Mouse (Mus musculus): ENCODE data around the gene Serinc2. TPM values are rescaled to one million over a fixed set of nuclear protein-coding genes. Genes with fewer than 3 reads are reported as not detected.
A peak's percentile ranks its signal among the peaks of the same experiment; 100 is the strongest.
"Not testable (repeated sequence)": the region's sequence is repeated elsewhere in the genome, so short reads cannot be mapped to it uniquely, and the experiment has no call there.

Serinc2 gene
- total RNA-seq, 1 experiment from 2014 or later: 2.2 TPM

DNA sequence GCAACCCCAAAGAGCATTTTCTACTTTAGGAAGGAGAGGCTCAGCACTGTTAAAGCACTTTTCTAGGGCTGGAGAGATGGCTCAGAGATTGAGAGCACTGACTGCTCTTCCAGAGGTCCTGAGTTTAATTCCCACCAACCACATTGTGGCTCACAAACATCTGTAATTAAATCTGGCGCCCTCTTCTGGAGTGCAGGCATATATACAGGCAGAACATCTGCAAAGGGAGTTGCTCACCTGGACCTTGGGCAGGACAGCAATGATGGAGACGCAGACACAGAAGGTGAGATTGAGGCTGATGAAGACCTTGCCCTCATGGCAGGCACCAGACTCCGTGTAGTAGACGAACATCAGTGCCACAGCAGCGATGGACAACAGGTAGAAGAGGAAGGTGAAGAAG, 18.6 kb downstream of the Serinc2 start:
- peak; percentile 31 for DNase-seq

DNA sequence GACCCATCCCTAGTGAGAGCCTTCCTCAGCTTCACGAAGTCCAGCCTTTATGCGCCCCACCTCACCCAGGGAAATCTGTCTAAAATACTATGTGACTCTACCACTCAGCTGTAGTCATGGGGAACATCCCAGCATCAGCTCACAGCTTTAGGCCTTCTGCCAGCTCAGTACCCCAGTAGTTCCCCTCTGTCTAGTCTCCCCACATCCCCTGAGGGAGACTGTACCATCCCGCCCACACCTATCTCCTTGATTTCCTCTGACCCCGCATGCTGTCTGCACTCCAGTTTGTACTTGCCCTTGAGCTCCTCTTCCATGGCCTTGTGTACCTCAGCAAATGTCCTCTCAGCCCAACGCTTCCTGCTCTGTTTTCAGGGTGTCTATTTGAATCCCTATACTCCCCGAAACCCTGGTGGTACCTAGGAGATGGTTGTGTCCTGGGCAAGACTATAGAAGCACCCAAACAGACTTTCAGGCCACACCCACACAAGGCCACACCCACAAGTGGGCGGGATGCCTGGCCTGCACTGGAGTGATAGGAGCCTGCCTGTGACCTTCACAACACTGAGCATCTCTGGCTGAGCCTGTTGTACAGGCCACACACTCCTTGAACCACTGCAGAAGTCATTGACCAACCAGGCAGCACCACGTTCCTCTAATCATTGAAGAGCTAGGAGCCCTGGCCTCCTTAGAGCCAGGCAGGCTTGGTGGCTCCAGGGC, 26.4 kb downstream of the Serinc2 start:
- peak; percentile 85 for DNase-seq

DNA sequence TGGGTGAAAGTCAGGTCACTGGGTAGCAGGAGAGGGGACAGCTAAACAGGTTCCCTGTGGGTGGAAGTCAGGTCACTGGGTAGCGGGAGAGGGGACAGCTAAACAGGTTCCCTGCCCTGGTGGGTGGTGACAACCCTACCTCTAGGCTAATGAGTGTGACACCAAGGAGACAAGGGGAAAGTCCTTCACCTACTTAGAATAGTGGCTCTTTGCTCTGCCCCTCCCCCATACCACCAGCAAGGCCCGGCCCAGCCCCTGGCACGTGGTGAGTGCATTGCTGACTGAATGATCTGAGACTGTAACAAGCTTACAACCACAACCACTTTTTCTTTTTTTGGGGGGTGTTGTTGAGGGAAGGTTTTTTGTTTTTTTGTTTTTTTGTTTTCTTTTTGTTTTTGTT, 27.2 kb downstream of the Serinc2 start:
- peak; percentile 52 for DNase-seq

DNA sequence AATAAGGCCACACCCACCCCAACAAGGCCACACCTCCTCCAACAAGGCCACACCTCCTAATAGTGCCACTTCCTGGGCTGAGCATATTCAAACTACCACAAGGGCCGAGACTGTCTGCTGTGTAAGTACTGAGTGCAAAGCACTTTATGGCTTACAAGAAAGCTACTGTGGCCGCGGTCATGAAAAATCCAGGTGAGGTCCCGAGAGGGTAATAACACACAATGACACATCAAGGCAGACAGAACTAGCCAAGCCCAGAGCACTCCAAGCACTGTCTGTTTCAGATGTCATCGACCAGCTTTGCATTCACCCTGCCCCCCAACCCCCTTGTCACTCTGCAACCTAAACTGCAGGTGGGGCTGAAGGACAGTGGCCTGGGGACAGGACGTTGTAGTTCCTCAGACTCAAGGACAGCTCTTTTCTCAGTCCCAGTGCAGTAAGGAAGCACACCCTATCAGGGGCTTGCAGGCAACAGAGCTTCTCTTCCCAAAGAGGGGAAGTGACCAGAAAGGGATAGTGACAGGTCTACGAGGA, 27.8 kb downstream of the Serinc2 start:
- no peak for DNase-seq

DNA sequence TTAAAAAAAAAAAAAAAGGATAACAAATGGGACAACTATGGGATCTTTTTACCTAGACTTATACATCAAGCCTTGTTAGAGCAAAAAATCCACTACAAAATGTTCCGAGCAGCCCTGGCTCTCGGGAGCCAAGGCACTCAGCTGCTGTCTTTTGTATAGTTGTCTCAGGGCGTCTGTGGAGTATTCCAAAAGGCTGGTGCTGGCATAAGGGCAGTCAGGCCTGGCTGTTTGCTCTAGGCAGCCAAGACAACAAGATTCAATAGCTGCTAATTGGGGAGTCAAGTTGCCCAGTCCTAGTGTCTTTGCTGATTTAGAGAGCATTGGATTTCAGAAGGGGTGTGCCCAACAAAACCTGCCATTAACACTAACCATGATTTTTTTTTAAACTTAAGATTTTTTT, 30.4 kb downstream of the Serinc2 start:
- no peak for DNase-seq

DNA sequence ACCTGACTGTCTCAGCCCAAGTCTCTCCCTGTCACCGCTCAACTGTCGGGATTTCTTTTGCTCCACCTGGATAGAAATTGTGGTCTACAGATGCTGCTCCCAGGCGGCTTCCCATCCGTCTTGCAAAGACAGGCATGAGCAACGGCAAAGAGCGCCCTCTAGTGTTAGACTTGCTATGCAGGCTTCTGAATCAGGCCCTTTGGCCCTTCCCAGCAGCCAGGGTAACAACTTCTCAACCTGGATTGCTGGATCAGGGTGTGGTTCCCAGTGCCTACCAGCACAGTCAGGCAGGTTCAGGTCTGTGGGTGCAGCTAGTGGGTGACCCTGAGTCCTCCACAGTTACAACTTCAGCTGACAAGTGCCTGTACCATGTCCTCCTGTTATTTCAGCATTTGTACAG, 32.9 kb downstream of the Serinc2 start:
- DNase-seq: peak; percentile 88

DNA sequence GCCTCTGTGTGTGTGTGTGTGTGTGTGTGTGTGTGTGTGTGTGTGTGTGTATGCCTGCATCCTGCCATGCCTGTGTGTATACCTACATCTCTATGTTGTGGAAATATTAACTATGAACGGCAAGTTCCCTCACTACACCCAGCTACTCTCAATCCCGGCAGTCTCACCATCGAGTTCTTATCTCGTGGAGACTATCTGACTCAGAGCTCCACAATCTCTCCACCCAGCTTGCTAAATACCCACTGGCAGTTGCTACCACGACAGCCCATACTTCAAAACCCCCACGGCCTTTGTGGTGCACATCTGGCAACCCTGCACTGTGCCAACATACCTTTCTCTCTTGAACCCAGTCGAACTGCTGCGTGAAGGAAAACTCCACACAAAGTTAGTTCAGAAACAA, 34.3 kb downstream of the Serinc2 start:
- no peak for DNase-seq

DNA sequence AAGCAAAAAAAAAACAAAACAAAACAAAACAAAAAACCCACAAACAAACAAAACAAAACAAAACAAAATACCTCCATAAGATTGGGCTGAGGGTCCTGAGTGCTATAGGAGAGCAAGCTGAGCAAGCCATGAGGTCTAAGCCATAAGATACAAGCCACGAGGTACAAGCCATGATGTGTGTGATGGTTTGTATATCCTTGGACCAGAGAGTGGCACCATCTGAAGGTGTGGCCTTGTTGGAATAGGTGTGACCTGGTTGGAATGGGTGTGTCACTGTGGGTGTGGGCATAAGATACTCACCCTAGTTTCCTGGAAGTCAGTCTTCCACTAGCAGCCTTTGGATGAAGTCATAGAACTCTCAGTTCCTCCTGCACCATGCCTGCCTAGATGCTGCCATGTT, 35.4 kb downstream of the Serinc2 start:
- not testable (repeated sequence) for DNase-seq

DNA sequence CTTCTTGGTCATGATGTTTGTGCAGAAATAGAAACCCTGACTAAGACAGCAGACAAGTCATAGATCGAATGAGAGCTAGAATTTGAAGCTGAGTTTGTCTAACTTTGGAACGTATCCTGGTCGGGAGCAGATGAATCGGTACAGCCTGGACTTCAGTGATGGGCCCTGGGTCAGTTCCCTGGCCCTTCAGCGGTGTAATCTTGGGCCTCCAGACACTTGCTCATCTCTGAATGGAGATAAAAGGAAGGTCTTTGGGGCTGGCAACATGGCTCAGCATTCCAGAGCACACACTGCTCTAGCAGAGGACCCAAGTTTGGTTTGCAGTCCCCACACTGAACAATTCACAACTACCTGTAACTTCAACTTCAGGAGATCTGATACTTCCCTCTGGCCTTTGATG, 36.0 kb downstream of the Serinc2 start:
- DNase-seq: no peak

DNA sequence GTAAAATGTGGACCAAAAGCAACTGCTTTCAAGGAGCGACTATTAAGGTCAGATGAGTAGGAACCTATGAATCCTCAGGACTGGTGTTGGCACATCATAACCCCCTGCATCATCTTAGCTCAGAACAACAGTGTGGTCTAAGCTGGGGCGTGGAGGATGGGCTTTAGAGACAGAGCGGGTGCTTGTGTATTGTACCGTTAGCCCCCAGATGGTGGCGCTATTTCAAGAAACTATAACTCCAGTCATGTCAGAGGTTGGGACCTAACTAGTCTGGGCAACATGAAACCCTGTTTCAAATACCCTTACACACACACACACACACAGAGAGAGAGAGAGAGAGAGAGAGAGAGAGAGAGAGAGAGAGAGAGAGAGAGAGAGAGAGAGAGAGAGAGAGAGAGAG, 38.3 kb downstream of the Serinc2 start:
- DNase-seq: peak; percentile 27

DNA sequence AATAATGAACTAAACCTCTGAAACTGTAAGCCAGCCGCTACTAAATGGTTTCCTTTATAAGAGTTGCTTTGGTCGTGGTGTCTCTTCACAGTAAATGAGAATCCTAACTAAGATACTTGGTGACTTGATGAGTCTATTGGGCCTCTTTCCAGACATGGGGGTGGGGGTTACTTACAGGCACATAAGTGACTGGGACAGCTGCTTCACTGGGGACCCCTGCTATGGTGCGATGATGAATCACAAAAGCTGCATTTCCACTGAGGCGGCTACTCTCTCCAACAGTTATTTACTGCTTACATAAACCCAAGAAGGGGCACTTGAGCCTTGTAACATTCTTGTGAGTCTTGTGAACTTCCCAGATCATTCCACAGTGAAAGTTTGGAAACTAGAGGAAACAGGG, 41.4 kb downstream of the Serinc2 start:
- no peak for DNase-seq

DNA sequence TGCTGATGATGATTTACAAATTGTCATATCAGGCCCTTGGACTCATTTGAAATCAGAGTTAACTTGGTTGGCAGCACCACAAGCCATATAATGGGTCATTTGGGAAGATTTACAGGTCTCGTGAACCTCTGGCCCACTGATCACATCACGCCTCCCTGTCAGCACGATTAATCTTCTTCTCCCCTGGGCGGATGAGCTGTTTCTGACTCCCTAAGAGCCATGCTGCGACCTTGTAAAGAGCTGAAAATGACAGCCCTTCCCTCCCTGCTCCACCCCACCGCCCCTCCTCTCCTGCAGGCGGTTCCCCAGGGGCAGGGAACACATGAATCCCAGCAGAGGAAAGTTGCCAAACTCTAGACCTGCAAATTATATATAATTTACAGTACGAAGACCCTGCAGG, 42.6 kb downstream of the Serinc2 start:
- DNase-seq: peak; percentile 76

DNA sequence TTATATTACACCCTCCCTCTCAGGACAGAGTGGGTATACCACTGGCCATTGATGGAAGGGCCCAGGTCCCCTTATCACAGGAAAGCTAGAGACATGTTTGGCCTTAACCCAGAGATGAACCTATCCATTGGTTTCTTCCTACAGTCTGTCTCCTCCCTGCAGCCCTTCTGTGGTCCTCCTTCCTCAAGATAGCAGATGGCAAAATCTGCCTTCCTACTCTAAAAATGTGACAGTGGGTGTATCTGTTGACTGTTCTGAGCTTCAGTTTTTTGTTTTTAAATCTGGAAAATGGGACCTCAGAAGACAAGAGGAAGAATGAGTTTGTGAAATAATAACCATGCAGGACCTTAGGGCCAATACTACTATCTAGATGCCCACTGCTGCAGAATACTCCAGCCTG, 54.9 kb downstream of the Serinc2 start:
- no peak for DNase-seq

DNA sequence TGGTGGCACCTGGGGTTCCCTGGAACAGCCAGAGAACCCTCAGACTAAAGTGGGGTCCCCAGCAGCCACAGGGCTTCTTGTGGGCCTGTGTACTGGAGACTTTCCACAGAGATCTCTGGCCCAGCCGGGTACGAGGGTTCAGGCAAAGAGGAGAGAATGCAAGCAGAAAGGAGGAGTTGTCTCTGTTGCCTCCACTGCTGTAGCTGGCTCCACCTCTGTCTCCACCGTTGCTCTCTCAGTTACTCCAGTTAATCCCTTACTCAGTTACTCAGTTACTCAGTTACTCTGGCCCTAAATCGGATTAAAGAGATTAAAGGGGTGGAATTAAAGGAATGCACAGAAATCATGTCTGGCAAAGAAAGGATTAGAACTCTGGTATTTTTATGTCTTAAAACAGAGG, 56.8 kb downstream of the Serinc2 start, which contains the start of gene Gm853:
TSS of gene Gm853 (minus strand) at position 223 of the 400 bp plus-strand sequence.
- no peak for DNase-seq

DNA sequence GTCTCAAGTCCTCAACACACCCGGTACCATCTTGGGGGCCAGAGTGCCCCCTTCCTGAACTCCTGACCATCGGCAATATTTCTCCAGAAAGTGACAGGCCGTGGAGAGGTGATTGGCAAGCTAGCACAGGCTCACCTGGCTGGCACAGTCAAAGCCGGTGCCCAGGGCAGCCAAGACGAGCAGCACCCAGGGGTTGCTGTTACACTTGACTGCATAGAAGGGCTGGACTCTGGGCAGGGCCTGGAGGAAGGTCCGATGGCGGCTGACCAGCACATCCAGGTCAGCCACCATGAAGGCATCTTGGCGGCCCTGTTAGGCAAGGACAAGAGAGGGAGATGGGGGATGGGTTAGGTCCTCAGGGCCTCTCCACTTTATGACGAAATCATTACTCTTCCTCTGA, 58.8 kb downstream of the Serinc2 start:
- no peak for DNase-seq

DNA sequence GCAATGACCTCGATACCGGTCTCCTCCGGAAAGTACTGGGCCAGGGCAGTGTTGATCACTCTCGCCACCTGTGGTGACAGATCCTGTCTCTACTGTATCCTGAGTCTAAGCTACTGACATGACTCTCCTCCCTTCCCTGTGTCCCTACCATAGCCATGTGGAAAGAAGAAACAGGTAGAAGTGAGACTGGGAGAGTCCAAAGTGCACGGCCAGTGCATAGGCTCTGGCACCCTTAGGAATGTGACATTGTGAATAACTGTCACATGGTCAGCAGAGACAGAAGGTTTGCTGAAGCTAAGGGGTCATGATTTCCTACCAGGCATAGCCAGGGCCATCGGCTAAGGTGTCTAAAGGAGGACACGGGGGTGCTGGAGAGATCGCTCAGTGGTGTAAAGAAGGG, 63.6 kb downstream of the Serinc2 start:
- no peak for DNase-seq

DNA sequence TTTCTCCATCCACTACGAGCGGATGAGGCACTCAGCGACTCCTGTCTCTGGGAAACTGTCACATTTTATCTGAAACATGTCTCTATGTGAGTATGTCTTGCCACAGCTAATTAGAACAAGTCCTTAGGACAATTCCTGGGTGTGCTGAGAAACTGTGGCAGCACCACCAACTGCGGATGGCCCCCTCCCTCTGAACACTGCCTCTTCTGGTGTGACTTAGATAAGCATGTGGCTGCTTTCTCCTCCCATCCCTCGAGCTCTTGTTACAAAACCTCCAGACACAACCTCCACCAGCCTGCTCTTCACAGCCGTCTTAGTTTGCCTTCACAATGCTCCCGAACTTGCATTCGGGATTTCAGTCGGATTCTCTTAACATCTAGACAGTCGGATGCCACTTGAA, 65.1 kb downstream of the Serinc2 start:
- DNase-seq: no peak

DNA sequence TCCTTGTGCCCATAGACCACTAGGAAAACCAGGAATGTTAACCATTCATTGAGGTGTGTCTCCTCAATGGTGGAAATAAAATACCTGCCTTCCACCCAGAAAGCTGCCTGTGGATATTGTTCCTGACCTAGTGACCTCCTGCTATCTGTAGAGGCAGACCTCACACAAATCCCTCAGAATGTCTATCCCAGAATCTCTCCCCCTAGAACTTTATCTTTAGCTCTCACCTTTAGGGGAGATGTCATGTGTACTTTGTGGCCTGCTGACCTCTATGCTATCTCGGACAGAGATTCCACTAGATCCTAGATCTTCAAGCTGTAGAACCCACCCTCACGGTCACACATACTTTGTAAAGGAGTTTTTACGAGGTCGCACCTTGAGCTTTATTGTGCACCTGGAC, 65.8 kb downstream of the Serinc2 start:
- DNase-seq: no peak

DNA sequence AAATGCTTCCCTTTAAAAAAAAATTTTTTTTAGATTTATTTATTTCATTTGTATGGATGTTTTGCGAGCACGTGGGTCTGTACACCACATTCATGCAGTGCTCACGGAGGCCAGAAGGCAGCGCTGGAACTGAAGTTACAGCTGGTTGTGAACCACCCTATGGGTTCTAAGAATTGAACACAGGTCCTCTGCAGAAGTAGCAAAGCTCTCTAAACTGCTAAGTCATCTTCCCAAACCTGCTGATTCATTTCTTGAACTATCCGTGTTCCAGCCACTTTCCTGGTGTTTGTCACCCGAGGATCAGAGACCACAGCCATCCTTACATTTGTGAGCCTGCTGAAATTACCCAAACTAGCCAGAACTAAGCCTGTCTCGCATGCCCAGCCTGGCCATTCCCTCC, 66.6 kb downstream of the Serinc2 start:
- DNase-seq: no peak

DNA sequence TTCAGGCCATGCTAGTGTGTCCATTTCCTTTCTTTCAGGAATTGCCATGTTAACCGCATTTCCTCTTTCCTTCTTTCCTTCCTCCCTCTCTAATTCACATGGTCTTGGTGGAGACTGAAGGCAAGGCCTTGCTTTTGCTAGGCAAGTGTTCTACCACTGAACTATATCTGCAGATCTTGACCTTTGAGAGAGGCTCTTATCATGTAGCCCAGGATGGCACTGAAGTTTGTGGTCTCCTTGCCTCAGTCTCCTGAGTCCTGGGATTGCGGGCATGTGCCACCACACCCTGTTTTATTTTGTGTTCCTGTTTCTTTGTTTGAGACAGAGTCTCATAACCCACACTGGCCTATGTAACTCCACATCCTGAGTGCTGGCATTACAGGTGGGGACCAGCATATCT, 67.1 kb downstream of the Serinc2 start:
- DNase-seq: no peak
